Mouse (Mus musculus) limb, embryonic 15.5 days (tissue): ENCODE measurements around the gene Lhcgr. TPM values are rescaled to one million over a fixed set of nuclear protein-coding genes. Genes with fewer than 3 reads are reported as not detected.
"Not testable (repeated sequence)": the region's sequence is repeated elsewhere in the genome, so short reads cannot be mapped to it uniquely, and the experiment has no call there.

Source experiments
- ATAC-seq: fragments of 200-750 bp; cut with Nextera tagmentation; 2 replicates; pipeline ENCODE4 v1.8.0; 2017; ENCODE audit warnings: low read depth, moderate TSS enrichment; ENCODE audit not compliant: insufficient number of reproducible peaks, low FRiP score, low TSS enrichment
- H3K27ac ChIP-seq: fragments of 300-500 bp; sonication (generic); 2 replicates; pipeline ENCODE4 v1.5.1; 2015; ENCODE audit warnings: moderate library complexity, mild to moderate bottlenecking, inconsistent platforms
- H3K27me3 ChIP-seq: fragments of 300-500 bp; sonication (generic); 2 replicates; pipeline ENCODE4 v1.6.1; 2015; ENCODE audit warnings: inconsistent platforms
- H3K36me3 ChIP-seq: fragments of 300-500 bp; sonication (generic); 2 replicates; pipeline ENCODE4 v1.6.1; 2015; ENCODE audit warnings: inconsistent platforms
- H3K4me1 ChIP-seq: fragments of 300-500 bp; sonication (generic); 2 replicates; pipeline ENCODE4 v1.6.1; 2015; ENCODE audit warnings: inconsistent platforms
- H3K4me2 ChIP-seq: fragments of 300-500 bp; sonication (generic); 2 replicates; pipeline ENCODE4 v1.6.1; 2015; ENCODE audit warnings: mild to moderate bottlenecking, inconsistent platforms
- H3K4me3 ChIP-seq: fragments of 300-500 bp; sonication (generic); 2 replicates; pipeline ENCODE4 v1.5.1; 2015; ENCODE audit warnings: mild to moderate bottlenecking, inconsistent platforms
- H3K9ac ChIP-seq: fragments of 300-500 bp; sonication (generic); 2 replicates; pipeline ENCODE4 v1.6.1; 2015; ENCODE audit warnings: inconsistent platforms
- H3K9me3 ChIP-seq: fragments of 300-500 bp; sonication (generic); 2 replicates; pipeline ENCODE4 v1.6.1; 2016; ENCODE audit warnings: inconsistent platforms
- WGBS: fragments of 180-500 bp; shearing (Covaris S2); methylation state at CpG from one replicate; pipeline ENCODE4 v1.1.7; 2015; 5-methylcytosine and 5-hydroxymethylcytosine counted together
- polyA plus RNA-seq: library from polyadenylated mRNA; unstranded; fragments of >200 nt; fragmentation: Nextera tagmentation; extraction: Ambion mirVana; gene quantifications from 2 replicates; pipeline ENCODE4 v1.2.1, GENCODE M21; 2015

Lhcgr gene
- polyA plus RNA-seq: 0.20 and 0.49 TPM in 2 replicates

GRCm38 (mm10) chr17:88791440-88792152, at the start of gene Lhcgr:
Gene Lhcgr (minus strand): TSS chr17:88791990.
- no peak within 1 kb of the TSS for H3K9ac ChIP-seq

DNA sequence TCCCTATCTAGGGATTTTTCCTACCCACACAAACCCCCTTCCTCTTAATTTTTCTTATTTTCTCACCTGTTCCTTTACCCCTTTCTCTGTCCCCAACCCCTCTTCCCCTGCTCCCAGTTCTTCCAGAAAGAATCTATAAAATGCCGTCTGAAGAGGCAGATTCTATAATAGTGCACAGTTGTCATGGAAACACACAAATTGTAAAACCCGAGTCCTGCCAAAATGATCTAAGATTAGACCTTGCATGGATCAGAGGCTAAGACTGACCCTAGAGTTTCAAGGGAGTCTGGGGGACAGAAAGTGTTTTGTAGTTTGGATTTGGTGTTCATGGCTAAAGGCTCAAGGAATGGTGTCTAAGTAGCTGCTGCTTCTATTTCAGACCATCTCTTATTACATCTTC, 25.8 kb upstream of the Lhcgr start:
- Histone ChIP-seq H3K36me3 (no peaks in the 10 kb centered on the region), H3K27me3 (no peaks in the 10 kb centered on the region), H3K9me3 (no peaks in the 10 kb centered on the region), H3K4me1 (no peaks in the 10 kb centered on the region), H3K4me3 (no peak overlapping the region), H3K4me2 (no peak overlapping the region), H3K27ac (no peak overlapping the region), H3K9ac (no peak overlapping the region)
- 19% methylated on average over 2 of the region's 2 CpGs for WGBS
- no peak for ATAC-seq

More at GRCm38 (mm10) chr17:88791440-88792152, at the start of gene Lhcgr:
- peak; percentile 58; the same call in 1 of the 2 replicates for ATAC-seq
- no peak within 1 kb of the TSS for H3K27ac ChIP-seq
- H3K27me3 ChIP-seq: peaks cover 10% of the 10 kb centered on the region
- peak within 1 kb of the TSS; percentile 40 for H3K4me2 ChIP-seq
- peak within 1 kb of the TSS; percentile 14; the same call in 1 of the 2 replicates for H3K4me3 ChIP-seq
- H3K9me3 ChIP-seq: no peaks in the 10 kb centered on the region
- no peaks in the 10 kb centered on the region for H3K36me3 ChIP-seq
- H3K4me1 ChIP-seq: peaks cover 7% of the 10 kb centered on the region; the same call in 1 of the 2 replicates
- WGBS: 22% methylated on average over 31 of the region's 31 CpGs

- H3K4me3 ChIP-seq, ATAC-seq, H3K27ac ChIP-seq: not testable (repeated sequence)
Observed at GRCm38 (mm10) chr17:88812943-88813342, 21.2 kb upstream of the Lhcgr start.

GRCm38 (mm10) chr17:88810807-88811206, 19.0 kb upstream of the Lhcgr start:
- no peak overlapping the region for H3K4me3 ChIP-seq
- no peaks in the 10 kb centered on the region for H3K4me1 ChIP-seq
- H3K9me3 ChIP-seq: no peaks in the 10 kb centered on the region
- no peak overlapping the region for H3K9ac ChIP-seq
- no peaks in the 10 kb centered on the region for H3K27me3 ChIP-seq
- 85% methylated on average over 5 of the region's 5 CpGs for WGBS
- no peak for ATAC-seq
- no peaks in the 10 kb centered on the region for H3K36me3 ChIP-seq
- no peak overlapping the region for H3K4me2 ChIP-seq
- H3K27ac ChIP-seq: no peak overlapping the region

More at GRCm38 (mm10) chr17:88812943-88813342, 21.2 kb upstream of the Lhcgr start:
- H3K27me3 ChIP-seq, H3K9me3 ChIP-seq, H3K4me1 ChIP-seq, H3K4me2 ChIP-seq, H3K36me3 ChIP-seq, H3K9ac ChIP-seq: not testable (repeated sequence)
- WGBS: 93% methylated on average over 3 of the region's 3 CpGs

GRCm38 (mm10) chr17:88806421-88806820, 14.6 kb upstream of the Lhcgr start:
- 90% methylated on average over 8 of the region's 8 CpGs for WGBS
- no peak overlapping the region for H3K4me3 ChIP-seq
- H3K36me3 ChIP-seq: no peaks in the 10 kb centered on the region
- no peak overlapping the region for H3K4me2 ChIP-seq
- H3K4me1 ChIP-seq: no peaks in the 10 kb centered on the region
- no peaks in the 10 kb centered on the region for H3K9me3 ChIP-seq
- no peak for ATAC-seq
- no peak overlapping the region for H3K9ac ChIP-seq
- no peak overlapping the region for H3K27ac ChIP-seq
- no peaks in the 10 kb centered on the region for H3K27me3 ChIP-seq

DNA sequence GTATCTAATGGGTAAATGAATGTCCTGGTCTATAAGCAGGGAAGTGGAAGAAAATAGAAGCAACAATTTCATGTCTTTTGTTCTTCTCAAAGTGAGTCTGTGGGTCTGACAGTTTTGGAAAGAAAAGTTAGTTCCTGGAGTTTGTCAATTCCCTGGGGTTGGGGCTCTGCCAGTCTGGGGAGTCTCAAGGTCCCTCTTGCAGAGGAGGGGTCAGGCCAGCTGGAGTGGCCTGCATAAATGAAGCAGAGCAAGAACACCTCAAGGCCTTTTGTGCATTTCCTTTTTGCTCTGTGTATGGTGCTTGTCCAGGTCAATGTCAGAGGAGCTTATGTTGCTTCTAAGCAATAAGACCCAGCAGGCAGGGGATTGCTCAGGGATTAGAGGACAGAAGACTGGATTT, 11.7 kb upstream of the Lhcgr start:
- no peak overlapping the region for H3K4me3 ChIP-seq

DNA sequence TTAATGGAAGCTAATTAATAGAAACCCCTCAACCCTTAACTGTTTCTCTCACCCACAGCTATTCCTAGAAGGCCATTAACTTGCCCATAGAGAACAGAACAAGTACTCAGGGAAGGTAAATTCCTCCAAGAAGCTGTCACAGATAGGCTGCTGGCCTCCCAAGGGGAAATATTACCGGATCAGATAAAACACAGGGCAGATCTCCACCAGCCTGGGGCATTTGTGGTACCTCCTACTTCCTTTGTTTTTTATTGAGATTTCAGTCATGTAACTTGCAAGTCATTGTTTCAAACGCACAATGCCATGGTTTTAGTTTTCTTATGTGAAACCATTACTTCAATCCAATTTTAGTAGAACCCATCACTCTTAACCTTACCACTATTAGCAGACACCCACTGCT, 1.1 kb downstream of the Lhcgr start:
- H3K4me2 ChIP-seq: no peak overlapping the region
- H3K36me3 ChIP-seq: no peaks in the 10 kb centered on the region
- no peaks in the 10 kb centered on the region for H3K9me3 ChIP-seq
- H3K27ac ChIP-seq: no peak overlapping the region
- peaks cover 7% of the 10 kb centered on the region; the same call in 1 of the 2 replicates for H3K4me1 ChIP-seq
- H3K27me3 ChIP-seq: peaks cover 10% of the 10 kb centered on the region
- ATAC-seq: no peak
- H3K9ac ChIP-seq: no peak overlapping the region
- 74% methylated on average over 2 of the region's 2 CpGs for WGBS
- H3K4me3 ChIP-seq: no peak overlapping the region

More for the DNA sequence above, 11.7 kb upstream of the Lhcgr start:
- H3K9ac ChIP-seq: no peak overlapping the region
- H3K27me3 ChIP-seq: no peaks in the 10 kb centered on the region
- no peak overlapping the region for H3K4me2 ChIP-seq
- no peak for ATAC-seq
- no peaks in the 10 kb centered on the region for H3K36me3 ChIP-seq
- no peaks in the 10 kb centered on the region for H3K4me1 ChIP-seq
- no peaks in the 10 kb centered on the region for H3K9me3 ChIP-seq
- H3K27ac ChIP-seq: no peak overlapping the region

DNA sequence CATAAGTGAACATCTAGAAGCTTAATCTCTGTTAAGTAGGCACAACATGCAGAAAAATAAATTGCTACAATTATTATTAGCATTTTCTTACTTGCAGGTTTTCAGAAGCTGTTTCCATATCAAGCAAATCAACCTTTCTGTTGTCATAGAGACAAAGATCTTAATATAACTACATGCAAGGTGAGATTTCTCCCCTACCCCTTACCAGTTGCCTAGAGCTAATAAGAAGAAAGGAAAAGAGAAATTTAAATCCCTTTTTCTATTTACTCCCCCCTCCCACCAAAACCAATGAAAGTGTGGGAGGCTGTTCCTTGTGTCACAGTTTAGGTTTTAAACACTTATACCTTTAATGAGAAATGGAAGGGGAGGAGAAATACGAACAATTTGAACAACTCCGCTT, 3.4 kb downstream of the Lhcgr start:
- H3K9me3 ChIP-seq: no peaks in the 10 kb centered on the region
- H3K4me2 ChIP-seq: no peak overlapping the region
- ATAC-seq: no peak
- no peaks in the 10 kb centered on the region for H3K36me3 ChIP-seq
- H3K9ac ChIP-seq: no peak overlapping the region
- H3K4me3 ChIP-seq: no peak overlapping the region
- no peak overlapping the region for H3K27ac ChIP-seq
- peaks cover 7% of the 10 kb centered on the region; the same call in 1 of the 2 replicates for H3K4me1 ChIP-seq
- peaks cover 10% of the 10 kb centered on the region for H3K27me3 ChIP-seq
- WGBS: 86% methylated on average over 2 of the region's 2 CpGs

DNA sequence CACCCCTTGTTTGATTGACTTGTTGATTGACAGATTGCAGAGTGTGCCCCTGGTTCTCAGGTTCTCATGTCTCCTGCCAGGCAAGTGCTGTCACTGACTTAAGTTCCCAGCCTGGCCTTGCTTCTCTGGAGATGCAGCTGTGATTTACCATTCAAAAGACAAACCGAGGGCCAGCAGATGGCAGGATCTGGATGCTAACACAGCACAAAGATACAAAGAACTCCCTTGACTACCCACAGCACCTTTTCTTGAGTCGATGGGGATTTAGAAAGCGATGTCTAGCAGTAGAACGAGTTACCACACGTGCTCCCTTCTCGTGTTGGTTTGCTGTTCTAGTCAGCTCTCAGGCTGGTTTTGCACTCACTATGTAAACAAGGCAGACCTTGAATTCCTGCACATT, 4.9 kb downstream of the Lhcgr start:
- Histone ChIP-seq H3K27ac (no peak overlapping the region), H3K9me3 (no peaks in the 10 kb centered on the region), H3K4me1 (peaks cover 6% of the 10 kb centered on the region; the same call in 1 of the 2 replicates), H3K4me2 (no peak overlapping the region), H3K27me3 (peaks cover 10% of the 10 kb centered on the region), H3K9ac (no peak overlapping the region), H3K36me3 (no peaks in the 10 kb centered on the region), H3K4me3 (no peak overlapping the region)
- ATAC-seq: no peak
- WGBS: 52% methylated on average over 6 of the region's 6 CpGs

GRCm38 (mm10) chr17:88786385-88786784, 5.4 kb downstream of the Lhcgr start:
- H3K9me3 ChIP-seq: no peaks in the 10 kb centered on the region
- H3K27ac ChIP-seq: no peak overlapping the region
- no peak overlapping the region for H3K4me2 ChIP-seq
- peaks cover 5% of the 10 kb centered on the region; the same call in 1 of the 2 replicates for H3K27me3 ChIP-seq
- H3K4me1 ChIP-seq: 0 out of 2 replicates have a peak, but pooled peaks cover under 1% of the 10 kb centered on the region
- H3K36me3 ChIP-seq: no peaks in the 10 kb centered on the region
- WGBS: 68% methylated on average over 4 of the region's 4 CpGs
- ATAC-seq: no peak
- no peak overlapping the region for H3K4me3 ChIP-seq
- H3K9ac ChIP-seq: no peak overlapping the region

DNA sequence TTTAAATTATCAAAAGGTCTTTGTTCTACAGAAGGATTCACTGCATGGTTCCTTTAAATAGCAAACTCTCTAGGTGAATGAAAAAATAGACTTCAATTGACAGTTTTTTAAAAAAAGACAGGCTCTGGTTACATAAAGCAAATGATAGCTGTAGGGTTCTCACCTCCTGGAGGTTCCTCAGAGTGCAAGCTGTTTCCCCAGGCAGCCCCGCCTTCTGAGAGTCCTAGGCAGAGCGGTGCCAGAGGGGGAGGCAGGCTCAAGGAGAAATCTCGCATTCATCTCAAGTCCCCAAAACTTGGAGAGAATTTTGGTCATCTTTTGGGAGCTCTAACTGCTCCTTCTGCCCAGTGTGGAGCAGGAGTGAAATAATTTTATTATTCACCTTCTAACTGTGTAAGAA, 12.6 kb downstream of the Lhcgr start:
- no peak overlapping the region for H3K4me2 ChIP-seq
- WGBS: 32% methylated on average over 3 of the region's 3 CpGs
- peaks cover 11% of the 10 kb centered on the region; the same call in 1 of the 2 replicates for H3K4me1 ChIP-seq
- no peak overlapping the region for H3K27ac ChIP-seq
- H3K4me3 ChIP-seq: no peak overlapping the region
- no peak for ATAC-seq
- H3K36me3 ChIP-seq: no peaks in the 10 kb centered on the region
- H3K9ac ChIP-seq: no peak overlapping the region
- H3K9me3 ChIP-seq: no peaks in the 10 kb centered on the region
- H3K27me3 ChIP-seq: no peaks in the 10 kb centered on the region

DNA sequence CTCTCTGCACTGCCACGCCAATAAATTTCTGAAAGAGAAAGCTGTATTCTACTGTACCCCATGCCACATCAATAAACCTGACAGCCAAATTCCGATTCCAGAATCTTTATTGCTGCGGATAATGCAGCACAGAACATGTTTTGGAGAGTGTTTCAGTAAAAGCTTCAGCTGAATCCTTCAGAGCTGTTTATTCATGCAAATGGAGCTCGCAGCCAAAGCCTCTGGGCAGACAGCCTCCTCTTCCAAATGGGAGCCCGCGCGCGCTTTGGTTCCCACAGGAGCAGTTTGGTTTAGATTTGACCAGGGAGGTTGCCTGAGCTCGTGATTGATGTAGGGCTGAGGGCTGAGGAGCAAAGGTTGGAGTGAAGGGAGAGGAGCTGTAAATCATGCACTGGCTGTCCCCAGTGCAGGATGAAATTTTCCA, 17.7 kb downstream of the Lhcgr start:
- Histone ChIP-seq H3K9ac (no peak overlapping the region), H3K27ac (0 out of 2 replicates have a peak overlapping the region, but pooled peaks have one; percentile 38), H3K4me2 (peak overlapping the region; percentile 10; the same call in 1 of the 2 replicates), H3K4me1 (peaks cover 19% of the 10 kb centered on the region; the same call in 1 of the 2 replicates), H3K4me3 (no peak overlapping the region), H3K27me3 (no peaks in the 10 kb centered on the region), H3K36me3 (no peaks in the 10 kb centered on the region), H3K9me3 (no peaks in the 10 kb centered on the region)
- WGBS: 6% methylated on average over 9 of the region's 9 CpGs
- ATAC-seq: peak; percentile 80
